Mouse (Mus musculus) MEL (cell line): ENCODE results near the gene Ccdc155. TPM values are rescaled to one million over a fixed set of nuclear protein-coding genes. Genes with fewer than 3 reads are reported as not detected.
A peak's percentile ranks its signal among the peaks of the same experiment; 100 is the strongest.

Experiments used
- DNase-seq: peaks from one replicate; pipeline ENCODE4 v3.0.0; 2011; ENCODE audit warnings: low read depth, low spot score
- H3K27ac ChIP-seq: 2 replicates; pipeline ENCODE4 v1.5.1; 2012; ENCODE audit warnings: low read depth, mild to moderate bottlenecking, control low read depth, low read length, moderate library complexity; ENCODE audit not compliant: control insufficient read depth
- H3K27me3 ChIP-seq, 2 experiments: fragments of 150-350 bp in 1 of 2; sonication (generic) in 1 of 2; 2 replicates each; pipeline ENCODE4 v1.6.1; 2012; ENCODE audit warnings: low read length in 2 of 2, mild to moderate bottlenecking in 2 of 2, improper control_type of control experiment in 1 of 2, moderate library complexity in 1 of 2; ENCODE audit not compliant: insufficient read depth in 2 of 2, control insufficient read depth in 1 of 2
- H3K36me3 ChIP-seq, 2 experiments: 2 replicates each; pipeline ENCODE4 v1.6.1; 2012 to 2014; ENCODE audit warnings: low read length in 2 of 2, improper control_type of control experiment in 1 of 2, inconsistent platforms in 1 of 2, mild to moderate bottlenecking in 1 of 2; ENCODE audit not compliant: insufficient read depth in 2 of 2, control insufficient read depth in 1 of 2
- H3K4me1 ChIP-seq, 2 experiments: fragments of 150-350 bp in 1 of 2; sonication (generic) in 1 of 2; 2 replicates each; pipeline ENCODE4 v1.6.1; 2012; ENCODE audit warnings: low read length in 2 of 2, improper control_type of control experiment in 1 of 2, mild to moderate bottlenecking in 1 of 2; ENCODE audit not compliant: insufficient read depth in 2 of 2, control insufficient read depth in 1 of 2
- H3K4me3 ChIP-seq, 2 experiments: fragments of 150-350 bp in 1 of 2; sonication (generic) in 1 of 2; 2 replicates each; pipeline ENCODE4 v1.5.1; 2012; ENCODE audit warnings: low read depth in 2 of 2, low read length in 2 of 2, mild to moderate bottlenecking in 2 of 2, moderate library complexity in 2 of 2, control low read depth in 1 of 2, improper control_type of control experiment in 1 of 2; ENCODE audit not compliant: control insufficient read depth in 1 of 2, insufficient read depth in 1 of 2
- H3K79me2 ChIP-seq: 2 replicates; pipeline ENCODE4 v1.6.1; 2012; ENCODE audit warnings: mild to moderate bottlenecking, low read length, moderate library complexity; ENCODE audit not compliant: control insufficient read depth, poor library complexity, insufficient read depth
- H3K9ac ChIP-seq: 2 replicates; pipeline ENCODE4 v1.6.1; 2012; ENCODE audit warnings: low read depth, mild to moderate bottlenecking, control low read depth, low read length, moderate library complexity; ENCODE audit not compliant: control insufficient read depth, poor library complexity, severe bottlenecking
- H3K9me3 ChIP-seq: fragments of 150-350 bp; sonication (generic); replicated peaks from 2 replicates; pipeline ENCODE4 v1.6.1; 2012; ENCODE audit warnings: mild to moderate bottlenecking, low read length, improper control_type of control experiment, moderate library complexity; ENCODE audit not compliant: insufficient read depth
- CHD2 ChIP-seq: IDR thresholded peaks from 2 replicates; pipeline ENCODE4 v1.6.1; 2011; ENCODE audit warnings: low read length, improper control_type of control experiment
- E2F4 ChIP-seq: IDR thresholded peaks from 2 replicates; pipeline ENCODE4 v1.6.1; 2011; ENCODE audit warnings: low read depth, low read length, improper control_type of control experiment, borderline replicate concordance
- GABPA ChIP-seq: IDR thresholded peaks from 2 replicates; pipeline ENCODE4 v1.6.1; 2012; ENCODE audit warnings: low read depth, mild to moderate bottlenecking, inconsistent platforms, low read length, improper control_type of control experiment, moderate library complexity
- HCFC1 ChIP-seq: IDR thresholded peaks from 2 replicates; pipeline ENCODE4 v1.6.1; 2012; ENCODE audit warnings: low read depth, mild to moderate bottlenecking, inconsistent platforms, low read length, improper control_type of control experiment, moderate library complexity
- KAT2A ChIP-seq: conservative IDR thresholded peaks from 2 replicates; pipeline ENCODE4 v1.6.1; 2012; ENCODE audit warnings: low read depth, low read length, improper control_type of control experiment, inconsistent platforms
- MAZ ChIP-seq: IDR thresholded peaks from 2 replicates; pipeline ENCODE4 v1.6.1; 2012; ENCODE audit warnings: low read depth, mild to moderate bottlenecking, inconsistent platforms, low read length, improper control_type of control experiment
- MXI1 ChIP-seq: IDR thresholded peaks from 2 replicates; pipeline ENCODE4 v1.6.1; 2011; ENCODE audit warnings: mild to moderate bottlenecking, low read depth, low read length, improper control_type of control experiment
- MYC ChIP-seq: IDR thresholded peaks from 2 replicates; pipeline ENCODE4 v1.6.1; 2011; ENCODE audit warnings: low read depth, mild to moderate bottlenecking, low read length, improper control_type of control experiment, moderate library complexity
- NRF1 ChIP-seq: IDR thresholded peaks from 2 replicates; pipeline ENCODE4 v1.6.1; 2014; ENCODE audit warnings: low read depth, mild to moderate bottlenecking, inconsistent platforms, low read length, improper control_type of control experiment, moderate library complexity; ENCODE audit not compliant: poor library complexity, insufficient read depth, severe bottlenecking
- POLR2A ChIP-seq, 2 experiments: IDR thresholded peaks; 2 replicates each; pipeline ENCODE4 v1.6.1; 2011 to 2012; ENCODE audit warnings: low read length in 2 of 2, mild to moderate bottlenecking in 2 of 2, control low read depth in 1 of 2, improper control_type of control experiment in 1 of 2, low read depth in 1 of 2, moderate library complexity in 1 of 2; ENCODE audit not compliant: control insufficient read depth in 1 of 2, insufficient read depth in 1 of 2, poor library complexity in 1 of 2
- POLR2AphosphoS2 ChIP-seq: IDR thresholded peaks from 2 replicates; pipeline ENCODE4 v1.6.1; 2011; ENCODE audit warnings: low read length, improper control_type of control experiment
- TAL1 ChIP-seq: IDR thresholded peaks from 2 replicates; pipeline ENCODE4 v1.6.1; 2012; ENCODE audit warnings: mild to moderate bottlenecking, inconsistent platforms, low read length, moderate library complexity, mixed read lengths
- TBP ChIP-seq: IDR thresholded peaks from 2 replicates; pipeline ENCODE4 v1.8.0; 2011; ENCODE audit warnings: low read depth, low read length, improper control_type of control experiment
- USF1 ChIP-seq: IDR thresholded peaks from 2 replicates; pipeline ENCODE4 v1.6.1; 2014; ENCODE audit warnings: low read depth, mild to moderate bottlenecking, inconsistent platforms, low read length, improper control_type of control experiment, moderate library complexity
- ZC3H11A ChIP-seq: IDR thresholded peaks from 2 replicates; pipeline ENCODE4 v1.6.1; 2012; ENCODE audit warnings: low read depth, mild to moderate bottlenecking, inconsistent platforms, low read length, improper control_type of control experiment
- polyA plus RNA-seq, 2 experiments: library from polyadenylated mRNA; stranded (reverse) in 1 of 2; unstranded in 1 of 2; fragments of >175 nt in 1 of 2; fragments of >200 nt in 1 of 2; gene quantifications; 2 replicates each; pipeline versions ENCODE4 v1.2.1 to v1.2.4; 2012; ENCODE audit warnings: low replicate concordance in 2 of 2, low read depth in 1 of 2; ENCODE audit not compliant: insufficient read length in 2 of 2, insufficient read depth in 1 of 2, missing spikeins in 1 of 2
- total RNA-seq: library from RNA; depleted of rRNA; stranded (reverse); fragments of 300-350 nt; gene quantifications from 2 replicates; pipeline ENCODE4 v1.2.3, GENCODE M21; 2012

The Ccdc155 gene
- total and polyA plus RNA-seq, 3 experiments, result 0.27 to 0.38 TPM; not detected in 1

- DNase-seq, result no peak
- H3K36me3 ChIP-seq, result peaks cover 0 to 11% of the 10 kb centered on the region in 2 experiments; a peak in 2 of 4 replicates
- no peak overlapping the region for H3K27ac ChIP-seq
- no peaks in the 10 kb centered on the region for H3K9me3 ChIP-seq
- H3K4me3 ChIP-seq, result no peak overlapping the region
- no peaks in the 10 kb centered on the region for H3K79me2 ChIP-seq
- TF ChIP-seq ZC3H11A, result no peak
- TF ChIP-seq NRF1, result no peak
- TF ChIP-seq KAT2A, result no peak
- TF ChIP-seq POLR2AphosphoS2, result no peak
- TF ChIP-seq E2F4, result no peak
- no peak for TF ChIP-seq MYC
- no peak for TF ChIP-seq HCFC1
- TF ChIP-seq TBP, result no peak
- no peak for TF ChIP-seq GABPA
- TF ChIP-seq TAL1, result no peak
- no peak for TF ChIP-seq CHD2
- TF ChIP-seq MAZ, result no peak
- no peak for TF ChIP-seq POLR2A (IDR thresholded peaks at IDR 0.05; ENCODE audit: control insufficient read depth in 1 of 2, insufficient read depth in 1 of 2, low read depth in 1 of 2, low read length in 2 of 2, poor library complexity in 1 of 2)
- H3K9ac ChIP-seq, result no peak overlapping the region
- no peaks in the 10 kb centered on the region for H3K27me3 ChIP-seq
- H3K4me1 ChIP-seq, result peaks cover 9 to 19% of the 10 kb centered on the region in 2 experiments
Observed at GRCm38 (mm10) chr7:45185921-45186320, 18.8 kb downstream of the Ccdc155 start.

DNA sequence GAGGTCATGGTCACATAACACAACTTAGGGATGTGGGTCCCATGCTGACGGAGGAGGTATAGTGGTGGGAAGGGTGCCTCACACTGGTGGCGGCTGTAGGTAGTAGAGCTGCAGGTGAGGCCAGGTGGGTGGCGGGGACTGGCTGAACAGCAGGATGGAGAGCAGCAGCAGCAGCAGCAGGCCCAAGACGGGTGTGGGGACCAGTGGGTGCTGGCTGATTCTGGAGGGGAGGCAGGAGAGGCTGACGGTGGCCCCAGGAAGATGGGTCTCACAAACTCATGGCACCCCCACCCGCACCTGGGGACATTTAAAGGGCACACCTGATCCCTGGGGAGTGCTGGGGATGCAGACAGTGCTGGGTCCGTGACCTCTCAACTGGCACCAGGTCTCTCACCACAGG, 21.0 kb downstream of the Ccdc155 start:
- H3K36me3 ChIP-seq, result peaks cover 0 to 3% of the 10 kb centered on the region in 2 experiments; a peak in 2 of 4 replicates
- H3K4me1 ChIP-seq, result peaks cover 0 to 5% of the 10 kb centered on the region in 2 experiments; a peak in 2 of 4 replicates
- TF ChIP-seq TAL1 (no peak), MXI1 (no peak)
- DNase-seq, result no peak
- H3K9me3 ChIP-seq, result no peaks in the 10 kb centered on the region
- no peaks in the 10 kb centered on the region for H3K27me3 ChIP-seq
- H3K27ac ChIP-seq, result no peak overlapping the region
- H3K79me2 ChIP-seq, result no peaks in the 10 kb centered on the region
- H3K4me3 ChIP-seq, result no peak overlapping the region
- no peak overlapping the region for H3K9ac ChIP-seq

DNA sequence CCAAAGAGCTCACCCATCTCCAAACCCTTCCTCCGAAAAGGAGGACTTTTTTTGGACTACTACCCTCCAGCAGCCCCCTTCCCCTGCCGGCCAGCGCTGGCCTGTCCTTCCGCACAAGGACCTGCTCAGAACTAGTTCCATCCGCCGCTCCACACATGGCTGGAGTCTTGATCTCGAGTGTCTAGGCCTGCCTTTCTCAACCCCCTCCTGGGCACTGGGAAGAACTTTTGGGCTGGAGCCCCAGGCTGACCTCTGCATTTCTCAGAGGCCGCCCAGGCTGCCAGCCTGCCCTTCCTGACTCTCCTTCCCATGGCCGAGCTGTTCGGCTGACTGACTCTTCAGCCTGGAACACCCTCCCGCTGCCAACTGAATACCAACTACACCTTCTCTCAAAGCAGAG, 22.1 kb downstream of the Ccdc155 start:
- H3K9ac ChIP-seq, result peak overlapping the region; percentile 74
- H3K4me1 ChIP-seq, result peaks cover 0 to 5% of the 10 kb centered on the region in 2 experiments; a peak in 2 of 4 replicates
- H3K4me3 ChIP-seq, result peak overlapping the region; percentile 36 to 48
- no peak for DNase-seq
- H3K36me3 ChIP-seq, result peaks cover 0 to 3% of the 10 kb centered on the region in 2 experiments; a peak in 2 of 4 replicates
- peak in 1 of 2 experiments; percentile 15; a peak in 1 of 4 replicates for TF ChIP-seq POLR2A (IDR thresholded peaks at IDR 0.05; ENCODE audit: control insufficient read depth in 1 of 2, insufficient read depth in 1 of 2, low read depth in 1 of 2, low read length in 2 of 2, poor library complexity in 1 of 2)
- TF ChIP-seq USF1, result no peak
- H3K79me2 ChIP-seq, result no peaks in the 10 kb centered on the region
- no peaks in the 10 kb centered on the region for H3K9me3 ChIP-seq
- no peaks in the 10 kb centered on the region for H3K27me3 ChIP-seq
- H3K27ac ChIP-seq, result no peak overlapping the region
